Mouse (Mus musculus): ENCODE results near the gene Ptpn9.
"Not testable (repeated sequence)": the region's sequence is repeated elsewhere in the genome, so short reads cannot be mapped to it uniquely, and the experiment has no call there.

Gene Ptpn9

GRCm38 (mm10) chr9:56994286-56995197 is at the start of gene Ptpn9:
Ptpn9 (plus strand) TSS chr9:56994923.
- DNase-seq, result peak; percentile 86

GRCm38 (mm10) chr9:56947481-56947880 is 47.2 kb upstream of the Ptpn9 start:
- peak; percentile 44 for DNase-seq

- not testable (repeated sequence) for DNase-seq
These were observed 46.0 kb upstream of the Ptpn9 start for GRCm38 (mm10) chr9:56948699-56949098.

GRCm38 (mm10) chr9:56949767-56950166 is 45.0 kb upstream of the Ptpn9 start:
- no peak for DNase-seq

GRCm38 (mm10) chr9:56950414-56951400 is 44.0 kb upstream of the Ptpn9 start, which contains the start of gene Snupn:
Snupn (plus strand) TSS chr9:56950878.
- DNase-seq, result peak; percentile 98

- no peak for DNase-seq
These were observed 41.2 kb upstream of the Ptpn9 start for GRCm38 (mm10) chr9:56953562-56953961.

GRCm38 (mm10) chr9:56956966-56957675 is 37.6 kb upstream of the Ptpn9 start:
- no peak for DNase-seq

GRCm38 (mm10) chr9:56958689-56959088 is 36.0 kb upstream of the Ptpn9 start:
- DNase-seq, result no peak

- no peak for DNase-seq
These were observed 33.1 kb upstream of the Ptpn9 start for GRCm38 (mm10) chr9:56961591-56961990.

- DNase-seq, result no peak
These were observed 24.6 kb upstream of the Ptpn9 start for GRCm38 (mm10) chr9:56970158-56970557.

GRCm38 (mm10) chr9:56973960-56974524 is 20.7 kb upstream of the Ptpn9 start:
- DNase-seq, result no peak

- DNase-seq, result no peak
These were observed 19.5 kb upstream of the Ptpn9 start for GRCm38 (mm10) chr9:56975199-56975598.

- DNase-seq, result no peak
These were observed 14.5 kb upstream of the Ptpn9 start for GRCm38 (mm10) chr9:56980186-56980585.

- DNase-seq, result no peak
These were observed 13.2 kb upstream of the Ptpn9 start for GRCm38 (mm10) chr9:56981502-56981901.

- DNase-seq, result peak; percentile 59
These were observed 690 bp downstream of the Ptpn9 start for GRCm38 (mm10) chr9:56995198-56996027.

- peak; percentile 22 for DNase-seq
These were observed 1.3 kb downstream of the Ptpn9 start for GRCm38 (mm10) chr9:56996028-56996346.

- peak; percentile 41 for DNase-seq
These were observed 2.5 kb downstream of the Ptpn9 start for GRCm38 (mm10) chr9:56997206-56997605.

GRCm38 (mm10) chr9:57003011-57003410 is 8.3 kb downstream of the Ptpn9 start:
- peak; percentile 80 for DNase-seq

GRCm38 (mm10) chr9:57012393-57012792 is 17.7 kb downstream of the Ptpn9 start:
- no peak for DNase-seq

GRCm38 (mm10) chr9:57012895-57013294 is 18.2 kb downstream of the Ptpn9 start:
- DNase-seq, result no peak

GRCm38 (mm10) chr9:57013756-57014155 is 19.0 kb downstream of the Ptpn9 start:
- DNase-seq, result peak; percentile 30
